Mouse (Mus musculus): ENCODE results near the gene Rnls. TPM values are rescaled to one million over a fixed set of nuclear protein-coding genes. Genes with fewer than 3 reads are reported as not detected.

Rnls gene
- polyA plus RNA-seq, 1 experiment from 2014 or later: 5.6 TPM

DNA sequence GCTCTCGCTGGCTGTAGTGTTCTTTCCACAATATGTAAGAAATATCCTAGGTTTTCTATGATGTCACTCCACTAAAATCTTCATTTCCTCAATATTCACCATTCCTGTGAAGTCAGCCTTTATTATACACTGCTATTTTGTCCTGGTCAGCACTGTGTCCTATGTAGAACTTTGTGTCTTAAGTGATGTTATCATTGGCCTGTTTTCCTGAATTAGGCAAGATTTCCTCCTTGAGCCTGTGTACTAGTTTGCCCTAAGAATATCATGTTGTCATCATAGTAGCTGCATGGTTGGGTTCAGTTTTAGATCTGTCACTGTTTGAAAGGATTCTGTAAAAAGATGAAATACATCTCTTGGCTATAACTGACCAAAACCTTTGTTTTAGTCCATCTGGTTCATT is 203.3 kb downstream of the Rnls start:
- no peak overlapping the region for H3K27ac ChIP-seq
- no peaks in the 10 kb centered on the region for H3K27me3 ChIP-seq
- ATAC-seq (ENCODE audit: insufficient number of reproducible peaks, insufficient read depth, low FRiP score, low TSS enrichment, low read depth): no peak
- H3K9me3 ChIP-seq: no peaks in the 10 kb centered on the region
- H3K4me1 ChIP-seq (replicated peaks): no peaks in the 10 kb centered on the region
- no peaks in the 10 kb centered on the region for H3K36me3 ChIP-seq
- no peak overlapping the region for H3K9ac ChIP-seq (replicated peaks)
- H3K4me2 ChIP-seq: no peak overlapping the region
- H3K4me3 ChIP-seq (replicated peaks): no peak overlapping the region
- WGBS: 77% methylated on average over 1 of the region's 1 CpGs

DNA sequence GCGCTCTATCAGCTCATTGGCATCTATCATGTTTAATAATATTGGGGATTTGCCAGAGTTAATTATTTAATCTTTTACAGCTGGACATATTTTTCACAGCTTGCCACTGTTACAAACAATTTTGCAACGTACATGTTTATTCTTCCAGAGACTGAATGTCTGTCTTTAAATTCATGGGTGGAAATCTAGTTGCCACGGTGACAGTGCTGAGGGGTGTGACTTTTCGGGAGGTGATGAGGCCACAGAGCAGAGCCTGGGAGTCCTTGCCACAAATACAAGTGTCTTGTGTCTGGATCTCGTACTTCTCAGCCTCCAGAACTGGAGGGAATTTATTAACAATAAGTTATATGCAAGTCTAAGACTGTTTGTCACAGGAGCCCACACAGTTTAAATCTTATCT is 212.5 kb downstream of the Rnls start:
- Histone ChIP-seq H3K4me1 (replicated peaks) (no peaks in the 10 kb centered on the region), H3K9me3 (no peaks in the 10 kb centered on the region), H3K27ac (no peak overlapping the region), H3K27me3 (peaks cover 5% of the 10 kb centered on the region; the same call in 1 of the 2 replicates), H3K36me3 (no peaks in the 10 kb centered on the region), H3K4me2 (no peak overlapping the region), H3K9ac (replicated peaks) (no peak overlapping the region), H3K4me3 (replicated peaks) (no peak overlapping the region)
- no peak for ATAC-seq (ENCODE audit: insufficient number of reproducible peaks, insufficient read depth, low FRiP score, low TSS enrichment, low read depth)
- 80% methylated on average over 5 of the region's 5 CpGs for WGBS

DNA sequence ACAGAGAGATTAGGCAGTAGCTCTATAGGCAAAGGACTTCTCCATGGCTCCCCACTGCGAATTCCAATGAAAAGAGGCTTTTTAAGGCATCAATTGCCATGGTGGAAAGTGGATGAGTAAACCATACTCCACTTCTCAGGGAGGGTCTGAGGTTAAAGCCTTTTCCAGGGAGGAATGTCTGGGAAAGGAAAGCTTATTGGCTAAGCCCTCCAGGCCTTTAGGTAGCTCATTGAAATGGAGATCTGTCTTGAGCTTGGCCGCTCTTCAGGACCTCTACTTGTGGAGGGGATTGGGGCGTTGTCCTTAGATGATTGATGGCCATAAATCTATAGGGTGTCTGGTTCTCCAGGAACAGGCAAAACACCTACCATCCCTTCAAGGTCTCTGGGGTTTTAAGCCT is 213.2 kb downstream of the Rnls start:
- no peak overlapping the region for H3K9ac ChIP-seq (replicated peaks)
- no peak for ATAC-seq (ENCODE audit: insufficient number of reproducible peaks, insufficient read depth, low FRiP score, low TSS enrichment, low read depth)
- H3K36me3 ChIP-seq: no peaks in the 10 kb centered on the region
- H3K27ac ChIP-seq: no peak overlapping the region
- 59% methylated on average over 3 of the region's 3 CpGs for WGBS
- no peak overlapping the region for H3K4me3 ChIP-seq (replicated peaks)
- H3K9me3 ChIP-seq: no peaks in the 10 kb centered on the region
- H3K27me3 ChIP-seq: peaks cover 5% of the 10 kb centered on the region; the same call in 1 of the 2 replicates
- H3K4me1 ChIP-seq (replicated peaks): no peaks in the 10 kb centered on the region
- H3K4me2 ChIP-seq: no peak overlapping the region

DNA sequence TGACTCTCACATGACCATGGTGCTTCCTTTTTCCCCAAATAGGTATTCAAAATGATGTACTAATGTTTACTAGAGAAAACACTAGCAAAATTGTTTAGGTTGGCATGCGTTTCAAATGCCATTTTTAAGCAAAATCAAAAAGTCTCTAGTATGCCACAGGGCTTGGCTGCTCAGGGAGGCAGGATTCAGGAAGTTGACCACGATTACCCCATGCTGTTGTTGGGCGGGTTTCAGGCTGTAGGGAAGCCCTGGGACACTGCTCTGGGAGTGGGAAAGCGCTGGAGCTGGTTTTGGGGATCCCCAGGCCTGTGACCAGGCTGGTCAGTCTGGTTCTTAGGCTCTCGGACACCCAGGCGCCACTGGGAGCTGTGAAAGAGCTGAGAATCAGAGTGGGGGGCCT is 213.7 kb downstream of the Rnls start:
- H3K9me3 ChIP-seq: no peaks in the 10 kb centered on the region
- H3K36me3 ChIP-seq: no peaks in the 10 kb centered on the region
- ATAC-seq (ENCODE audit: insufficient number of reproducible peaks, insufficient read depth, low FRiP score, low TSS enrichment, low read depth): no peak
- no peak overlapping the region for H3K9ac ChIP-seq (replicated peaks)
- H3K4me3 ChIP-seq (replicated peaks): no peak overlapping the region
- H3K4me1 ChIP-seq (replicated peaks): no peaks in the 10 kb centered on the region
- H3K27ac ChIP-seq: no peak overlapping the region
- no peak overlapping the region for H3K4me2 ChIP-seq
- WGBS: 52% methylated on average over 6 of the region's 6 CpGs
- H3K27me3 ChIP-seq: peaks cover 5% of the 10 kb centered on the region; the same call in 1 of the 2 replicates

DNA sequence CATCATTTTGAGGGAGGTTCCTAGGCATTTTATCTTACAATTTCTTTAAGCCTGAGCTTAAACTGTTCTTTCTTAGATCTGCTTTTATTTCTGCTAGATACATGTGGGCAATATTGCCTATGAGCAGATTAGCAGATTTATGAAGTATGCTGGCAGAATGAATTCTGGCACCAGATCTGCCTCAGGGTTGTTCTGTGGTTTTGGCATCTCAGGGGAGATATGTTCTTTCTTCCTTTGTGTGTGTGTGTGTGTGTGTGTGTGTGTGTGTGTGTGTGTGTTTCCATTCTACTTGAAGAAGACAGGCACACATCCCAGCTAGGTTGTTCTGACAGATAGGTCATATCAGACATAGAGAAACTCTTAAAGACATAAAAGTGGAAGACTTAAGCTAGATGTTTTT is 218.1 kb downstream of the Rnls start:
- H3K4me2 ChIP-seq: no peak overlapping the region
- H3K27ac ChIP-seq: no peak overlapping the region
- H3K27me3 ChIP-seq: peaks cover 9% of the 10 kb centered on the region; the same call in 1 of the 2 replicates
- H3K4me1 ChIP-seq (replicated peaks): no peaks in the 10 kb centered on the region
- no peak overlapping the region for H3K4me3 ChIP-seq (replicated peaks)
- no peaks in the 10 kb centered on the region for H3K9me3 ChIP-seq
- H3K36me3 ChIP-seq: no peaks in the 10 kb centered on the region
- no peak for ATAC-seq (ENCODE audit: insufficient number of reproducible peaks, insufficient read depth, low FRiP score, low TSS enrichment, low read depth)
- no peak overlapping the region for H3K9ac ChIP-seq (replicated peaks)

DNA sequence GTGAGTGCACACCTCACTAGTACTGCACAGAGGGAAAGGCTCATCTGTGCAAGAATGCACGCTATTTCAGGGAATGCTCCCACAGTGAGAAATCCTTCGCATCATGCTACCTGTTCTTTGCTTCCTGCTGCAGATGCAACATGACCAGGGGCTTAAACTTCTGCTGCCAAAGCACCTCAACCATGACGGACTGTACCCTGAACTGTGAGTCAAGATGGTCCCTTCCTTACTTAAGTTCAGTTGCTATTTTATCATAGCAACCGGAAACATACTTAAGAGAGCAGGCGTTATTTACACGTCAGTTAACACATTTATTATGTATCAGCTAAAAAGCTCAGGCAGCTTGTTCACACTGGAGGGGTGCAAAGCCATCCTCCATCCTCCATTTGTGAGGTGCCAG is 222.2 kb downstream of the Rnls start:
- Histone ChIP-seq H3K27ac (no peak overlapping the region), H3K9me3 (no peaks in the 10 kb centered on the region), H3K27me3 (peaks cover 7% of the 10 kb centered on the region; the same call in 1 of the 2 replicates), H3K36me3 (no peaks in the 10 kb centered on the region), H3K9ac (replicated peaks) (no peak overlapping the region), H3K4me3 (replicated peaks) (no peak overlapping the region), H3K4me1 (replicated peaks) (no peaks in the 10 kb centered on the region), H3K4me2 (no peak overlapping the region)
- no peak for ATAC-seq (ENCODE audit: insufficient number of reproducible peaks, insufficient read depth, low FRiP score, low TSS enrichment, low read depth)
- 81% methylated on average over 6 of the region's 6 CpGs for WGBS

DNA sequence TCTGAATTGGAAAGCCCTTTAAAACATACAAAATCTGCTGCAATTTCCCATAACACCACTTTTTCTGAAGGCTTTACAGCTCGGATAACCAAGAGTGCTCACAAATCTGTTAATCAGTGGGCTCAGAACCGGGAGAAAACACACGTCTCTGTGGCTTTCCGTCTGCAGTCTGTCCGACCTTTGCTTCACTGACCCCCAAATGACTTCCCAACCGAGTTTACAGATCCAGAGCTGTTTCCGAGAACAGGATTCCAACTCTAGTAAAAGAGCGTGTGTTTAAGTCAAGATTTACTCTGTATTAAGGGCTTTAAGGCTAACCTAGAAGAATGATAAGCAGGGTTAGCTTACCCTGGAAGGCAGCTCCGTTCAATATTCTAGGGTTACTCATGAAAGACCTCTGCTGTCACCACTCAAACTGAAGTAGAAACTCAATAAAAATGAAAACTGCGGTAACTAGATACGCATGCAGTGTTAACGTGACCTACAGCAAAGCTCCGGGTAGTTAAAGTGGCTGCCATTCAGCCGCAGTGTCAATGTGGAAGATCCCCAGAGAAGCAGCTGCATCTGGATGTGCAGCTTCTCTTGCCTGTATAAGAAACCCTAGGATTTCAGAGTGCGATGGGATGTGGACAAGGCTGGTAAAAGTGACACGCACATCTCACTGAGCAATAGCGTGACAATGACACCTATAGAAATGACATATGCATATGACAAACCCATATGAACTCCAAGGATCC is 224.4 kb downstream of the Rnls start:
- no peak overlapping the region for H3K4me2 ChIP-seq
- 41% methylated on average over 17 of the region's 17 CpGs for WGBS
- no peak for ATAC-seq (ENCODE audit: insufficient number of reproducible peaks, insufficient read depth, low FRiP score, low TSS enrichment, low read depth)

DNA sequence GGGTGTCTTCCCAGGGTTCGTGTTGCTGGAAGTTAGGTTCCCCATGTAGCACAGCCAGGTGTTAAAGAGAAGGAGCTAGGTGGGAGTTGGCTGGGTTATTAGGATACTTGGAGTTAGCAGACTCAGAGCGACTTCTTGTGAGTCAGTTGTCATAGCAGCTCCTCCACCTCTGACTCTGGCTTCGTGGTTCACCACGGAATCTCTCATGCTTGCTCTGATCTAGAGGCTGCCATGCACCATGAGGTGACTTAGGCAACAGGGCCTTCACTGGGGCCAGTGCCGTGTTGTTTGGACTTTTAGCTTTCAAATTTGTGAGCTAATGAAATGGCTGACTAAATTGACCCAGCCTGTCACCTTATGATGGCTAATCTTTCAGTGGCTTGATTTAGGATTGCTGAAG is 227.3 kb downstream of the Rnls start:
- Histone ChIP-seq H3K9ac (replicated peaks) (no peak overlapping the region), H3K9me3 (no peaks in the 10 kb centered on the region), H3K27me3 (peaks cover 6% of the 10 kb centered on the region; the same call in 1 of the 2 replicates), H3K4me2 (no peak overlapping the region), H3K27ac (no peak overlapping the region), H3K4me3 (replicated peaks) (no peak overlapping the region), H3K36me3 (no peaks in the 10 kb centered on the region), H3K4me1 (replicated peaks) (no peaks in the 10 kb centered on the region)
- WGBS: 89% methylated on average over 5 of the region's 5 CpGs
- ATAC-seq (ENCODE audit: insufficient number of reproducible peaks, insufficient read depth, low FRiP score, low TSS enrichment, low read depth): no peak

More for the DNA sequence above, 224.4 kb downstream of the Rnls start:
- Histone ChIP-seq H3K9me3 (no peaks in the 10 kb centered on the region), H3K9ac (replicated peaks) (no peak overlapping the region), H3K27me3 (peaks cover 7% of the 10 kb centered on the region; the same call in 1 of the 2 replicates), H3K4me3 (replicated peaks) (no peak overlapping the region), H3K36me3 (no peaks in the 10 kb centered on the region), H3K27ac (no peak overlapping the region), H3K4me1 (replicated peaks) (no peaks in the 10 kb centered on the region)

DNA sequence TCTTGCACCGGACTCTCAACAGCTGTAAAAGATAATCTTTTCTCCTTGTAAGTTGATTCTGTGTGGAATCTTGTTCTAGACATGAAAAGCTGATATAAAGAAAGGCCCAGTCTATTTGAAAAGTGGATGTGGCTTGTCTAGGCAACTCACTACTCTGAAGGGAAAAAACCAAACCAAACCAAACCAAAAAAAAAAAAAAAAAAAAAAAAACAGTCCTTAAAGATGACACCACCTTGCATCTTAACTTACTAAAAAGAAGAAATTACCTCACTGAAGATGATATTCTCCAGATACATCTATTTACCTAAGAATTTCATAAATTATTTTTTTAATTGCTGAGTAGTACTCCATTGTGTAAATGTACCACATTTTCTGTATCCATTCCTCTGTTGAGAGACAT is 230.2 kb downstream of the Rnls start:
- no peak for ATAC-seq (ENCODE audit: insufficient number of reproducible peaks, insufficient read depth, low FRiP score, low TSS enrichment, low read depth)
- Histone ChIP-seq H3K4me2 (no peak overlapping the region), H3K27ac (no peak overlapping the region), H3K9me3 (no peaks in the 10 kb centered on the region), H3K36me3 (no peaks in the 10 kb centered on the region), H3K4me1 (replicated peaks) (no peaks in the 10 kb centered on the region), H3K27me3 (no peaks in the 10 kb centered on the region; the same call in 1 of the 2 replicates), H3K9ac (replicated peaks) (no peak overlapping the region), H3K4me3 (replicated peaks) (no peak overlapping the region)
- 70% methylated on average over 1 of the region's 1 CpGs for WGBS

DNA sequence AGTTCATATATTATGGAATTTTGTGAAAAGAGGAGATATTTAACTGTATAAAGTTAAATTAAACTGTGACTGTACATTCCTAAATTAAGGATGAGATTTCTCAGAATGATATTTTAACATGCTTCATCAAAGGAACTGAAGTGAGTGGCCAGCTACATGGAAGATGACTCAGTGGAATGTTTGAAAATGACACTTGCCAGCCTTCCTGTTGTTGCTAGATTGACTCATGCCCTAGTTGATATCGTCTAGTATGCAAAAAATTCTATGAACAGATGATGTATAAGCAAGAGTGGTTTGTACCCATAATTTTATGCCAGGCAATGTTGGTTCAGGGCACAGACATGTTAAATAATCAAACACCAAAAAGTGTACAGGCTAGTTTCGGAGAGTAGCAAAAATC is 232.2 kb downstream of the Rnls start:
- Histone ChIP-seq H3K27ac (no peak overlapping the region), H3K4me2 (no peak overlapping the region), H3K4me1 (replicated peaks) (no peaks in the 10 kb centered on the region), H3K36me3 (no peaks in the 10 kb centered on the region), H3K9ac (replicated peaks) (no peak overlapping the region), H3K27me3 (no peaks in the 10 kb centered on the region), H3K4me3 (replicated peaks) (no peak overlapping the region), H3K9me3 (no peaks in the 10 kb centered on the region)
- ATAC-seq (ENCODE audit: insufficient number of reproducible peaks, insufficient read depth, low FRiP score, low TSS enrichment, low read depth): no peak
- WGBS: 82% methylated on average over 2 of the region's 2 CpGs

DNA sequence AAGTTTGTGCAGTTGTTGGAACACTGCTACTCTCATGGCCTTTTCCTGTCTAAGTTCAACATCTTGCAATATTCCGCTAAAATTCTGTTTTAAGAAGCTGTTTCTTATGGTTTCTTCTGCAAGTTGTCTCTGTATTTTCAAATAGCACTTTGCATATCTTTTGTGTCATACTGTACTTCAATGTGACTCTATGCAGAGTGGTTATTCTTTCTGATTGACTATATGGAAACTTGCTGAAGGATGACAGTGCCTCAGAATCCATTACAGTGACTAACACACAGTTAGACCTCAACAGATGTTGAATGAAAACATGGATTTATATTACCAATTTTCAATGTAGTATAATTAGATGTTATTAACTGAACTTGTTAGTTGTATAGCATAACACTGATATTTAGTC is 232.9 kb downstream of the Rnls start:
- no peak overlapping the region for H3K9ac ChIP-seq (replicated peaks)
- H3K27me3 ChIP-seq: no peaks in the 10 kb centered on the region
- H3K9me3 ChIP-seq: no peaks in the 10 kb centered on the region
- no peak overlapping the region for H3K4me3 ChIP-seq (replicated peaks)
- no peaks in the 10 kb centered on the region for H3K4me1 ChIP-seq (replicated peaks)
- no peaks in the 10 kb centered on the region for H3K36me3 ChIP-seq
- H3K4me2 ChIP-seq: no peak overlapping the region
- WGBS: 88% methylated on average over 1 of the region's 1 CpGs
- ATAC-seq (ENCODE audit: insufficient number of reproducible peaks, insufficient read depth, low FRiP score, low TSS enrichment, low read depth): no peak
- no peak overlapping the region for H3K27ac ChIP-seq

DNA sequence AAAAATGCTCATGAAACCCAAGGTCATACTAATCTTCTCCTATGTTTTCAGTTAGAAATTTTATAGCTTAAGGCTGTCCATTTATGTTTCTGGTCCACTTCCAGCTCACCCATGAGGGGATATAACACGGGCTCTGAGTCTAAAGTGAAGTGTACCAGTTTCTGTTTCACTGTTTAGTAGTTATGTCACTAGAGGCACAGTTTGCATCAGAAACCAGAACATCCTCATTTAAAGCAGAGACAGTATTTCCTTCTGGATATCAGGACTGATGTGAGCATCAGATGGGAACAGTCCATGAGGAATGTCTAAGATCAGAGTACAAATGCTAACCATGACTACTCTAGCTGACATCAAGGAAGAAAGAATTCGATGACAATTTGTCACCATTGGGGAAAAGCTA is 233.9 kb downstream of the Rnls start:
- no peaks in the 10 kb centered on the region for H3K4me1 ChIP-seq (replicated peaks)
- H3K4me3 ChIP-seq (replicated peaks): no peak overlapping the region
- H3K36me3 ChIP-seq: no peaks in the 10 kb centered on the region
- no peak for ATAC-seq (ENCODE audit: insufficient number of reproducible peaks, insufficient read depth, low FRiP score, low TSS enrichment, low read depth)
- H3K4me2 ChIP-seq: no peak overlapping the region
- H3K27ac ChIP-seq: no peak overlapping the region
- no peaks in the 10 kb centered on the region for H3K27me3 ChIP-seq
- H3K9me3 ChIP-seq: no peaks in the 10 kb centered on the region
- 83% methylated on average over 2 of the region's 2 CpGs for WGBS
- H3K9ac ChIP-seq (replicated peaks): no peak overlapping the region

All from limb, embryonic 12.5 days (tissue).